Mouse (Mus musculus) layer of hippocampus, adult 9-10 months (tissue): ENCODE results near the gene Rpl39.

ENCODE experiments used
- DNase-seq: peaks from one replicate; pipeline ENCODE4 v3.0.0; 2022; ENCODE audit warnings: low spot score

Rpl39 gene

GRCm38 (mm10) chrX:37067299-37067698 lies 17.9 kb downstream of the Rpl39 start:
- no peak for DNase-seq

DNA sequence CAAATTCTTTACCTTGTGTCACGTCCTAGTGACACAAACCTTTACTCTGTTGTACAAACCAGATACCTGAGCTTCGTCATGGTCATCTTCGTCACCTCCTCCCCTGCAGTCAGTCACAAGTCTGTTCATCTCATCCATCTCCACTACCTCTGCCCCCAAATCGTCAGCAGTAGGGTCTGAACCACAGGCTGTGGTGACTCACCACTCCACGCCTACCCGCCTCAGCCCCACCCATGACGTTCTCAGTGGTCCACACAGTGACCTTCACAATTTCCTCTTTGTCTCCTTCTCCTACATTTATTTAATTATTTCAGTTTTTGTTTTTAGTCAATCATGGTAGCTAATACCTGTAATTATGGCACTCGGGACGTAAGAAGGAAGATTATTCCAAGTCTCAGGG lies 21.3 kb downstream of the Rpl39 start:
- no peak for DNase-seq

GRCm38 (mm10) chrX:37048890-37049823 lies 36.0 kb downstream of the Rpl39 start:
- DNase-seq = no peak

- DNase-seq = no peak
These were observed 36.9 kb downstream of the Rpl39 start, which contains the start of gene Sowahd for GRCm38 (mm10) chrX:37048066-37048889. TSS of gene Sowahd (plus strand) at chrX:37048845.

- DNase-seq = peak; percentile 31
These were observed 42.5 kb downstream of the Rpl39 start for GRCm38 (mm10) chrX:37042726-37043125.
